Mouse (Mus musculus) retina, embryonic 14.5 days (tissue): Measurements from ENCODE around the gene Fgd2.
"Not testable (repeated sequence)": the region's sequence is repeated elsewhere in the genome, so short reads cannot be mapped to it uniquely, and the experiment has no call there.

Experiments used
- DNase-seq: peaks from one replicate; pipeline ENCODE4 v3.0.0-alpha.2; 2015; ENCODE audit warnings: low spot score

The Fgd2 gene

DNA sequence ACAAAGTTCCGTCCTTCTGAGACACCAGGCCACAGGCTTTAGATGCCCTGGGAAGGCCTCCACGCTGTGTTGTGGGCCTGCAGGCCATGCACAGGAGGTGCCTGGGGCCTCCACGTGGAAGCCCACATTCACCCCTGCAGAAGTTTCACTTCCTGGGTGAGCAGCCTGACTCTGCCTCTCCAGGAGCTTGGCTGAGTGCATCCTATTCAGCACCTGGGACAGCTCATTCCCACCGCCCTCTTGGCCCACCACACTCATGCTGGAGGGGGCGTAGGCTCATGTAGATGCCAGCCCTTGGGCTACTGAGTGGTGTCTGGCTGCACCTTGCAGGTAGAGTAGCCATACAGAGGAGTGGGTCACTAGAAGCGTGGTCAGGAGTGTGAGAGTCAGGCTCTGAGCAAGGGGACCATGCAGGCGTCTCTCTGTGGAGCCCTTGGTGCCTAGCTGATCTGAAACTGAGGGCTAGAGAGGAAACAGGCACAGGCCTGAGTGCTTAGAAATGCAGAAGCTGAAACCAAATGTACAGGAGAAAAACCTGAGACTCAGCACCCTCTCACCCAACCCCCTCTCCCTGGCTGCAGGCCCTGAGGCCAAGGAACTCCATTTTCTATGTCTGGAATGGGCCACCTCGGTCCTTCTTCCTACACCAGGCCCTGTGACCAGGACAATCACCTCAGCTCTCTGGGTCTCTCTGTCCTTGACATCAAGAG, 1.4 kb downstream of the Fgd2 start:
- peak; percentile 24 for DNase-seq

- DNase-seq = no peak
Measured at GRCm38 (mm10) chr17:29363109-29363508, 2.4 kb downstream of the Fgd2 start.

- DNase-seq = no peak
Measured at GRCm38 (mm10) chr17:29365105-29365621, 4.4 kb downstream of the Fgd2 start.

DNA sequence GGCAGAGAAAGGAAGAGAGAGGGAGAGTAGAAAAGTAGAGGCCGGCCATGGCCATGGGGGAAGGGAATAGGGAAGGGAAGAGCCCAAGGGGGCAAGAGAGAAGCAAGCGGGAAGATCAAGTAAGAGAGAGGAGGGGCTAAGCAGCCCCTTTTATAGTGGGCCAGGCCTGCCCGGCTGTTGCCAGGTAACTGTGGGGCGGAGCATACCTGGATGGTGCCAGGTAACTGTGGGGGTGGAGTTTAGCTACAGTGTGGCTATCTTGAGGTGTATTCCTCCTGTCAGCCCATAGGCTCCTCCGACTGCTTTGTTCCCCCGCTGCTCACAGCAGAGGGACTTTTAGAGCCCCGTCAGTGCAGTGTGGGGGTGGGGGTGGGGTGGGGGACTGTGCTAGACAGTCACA, 8.0 kb downstream of the Fgd2 start:
- no peak for DNase-seq

DNA sequence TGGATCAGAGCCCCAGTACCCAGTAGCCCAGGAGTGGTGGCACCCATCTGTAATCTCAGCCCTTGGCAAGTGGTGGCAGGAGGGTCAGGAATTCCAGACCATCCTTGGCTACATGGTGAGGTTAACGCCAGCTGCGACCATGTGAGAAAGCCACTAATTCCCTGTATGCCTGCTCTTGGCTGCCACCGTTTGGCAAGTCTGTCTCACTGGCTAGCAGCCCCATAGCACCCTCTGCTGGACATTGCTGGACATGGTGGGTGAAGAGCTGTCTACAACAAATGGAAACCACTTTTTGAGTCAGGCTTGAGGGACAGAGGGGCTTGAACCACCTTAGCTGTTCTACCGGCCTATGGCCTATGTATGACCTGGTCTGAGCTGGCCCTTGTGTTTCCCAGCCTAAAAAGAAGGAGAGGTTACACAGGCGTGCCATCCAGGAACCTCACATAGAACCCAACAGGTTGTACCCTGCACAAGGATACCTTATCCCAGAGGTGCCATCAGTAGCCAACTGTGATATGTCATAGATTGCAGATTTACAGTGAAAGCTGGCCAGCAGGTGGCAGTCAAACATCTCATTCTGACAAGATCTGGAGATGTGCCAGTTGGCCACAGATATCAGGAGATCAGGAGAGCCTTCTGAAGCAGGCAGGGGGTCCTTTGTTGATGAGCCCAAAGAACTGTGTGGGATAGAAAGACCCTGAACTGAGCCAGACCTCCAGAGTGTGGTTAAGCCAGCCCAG, 10.4 kb downstream of the Fgd2 start:
- peak; percentile 98 for DNase-seq

- no peak for DNase-seq
Measured at GRCm38 (mm10) chr17:29375871-29376270, 15.2 kb downstream of the Fgd2 start.

GRCm38 (mm10) chr17:29378056-29378455, 17.3 kb downstream of the Fgd2 start:
- DNase-seq = no peak

GRCm38 (mm10) chr17:29380241-29380640, 19.5 kb downstream of the Fgd2 start:
- no peak for DNase-seq

DNA sequence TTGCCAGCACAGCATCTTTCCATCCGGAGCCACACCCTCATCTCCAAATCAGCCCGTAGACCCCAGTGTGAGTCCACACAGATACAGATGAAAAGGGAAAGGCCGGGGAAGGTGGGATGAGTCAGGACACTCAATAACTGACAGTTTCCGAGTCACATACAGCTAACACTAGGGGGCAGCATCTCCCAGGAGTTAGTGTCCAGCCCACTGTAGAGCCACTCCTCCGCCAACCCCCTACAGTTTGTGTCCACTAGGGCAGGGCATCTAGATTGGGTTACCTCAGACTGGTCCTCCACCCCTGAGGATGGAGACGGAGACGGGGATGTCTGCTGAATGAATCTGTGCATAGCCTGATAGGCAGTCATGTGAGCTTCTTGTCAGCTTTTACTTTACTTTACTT, 20.8 kb downstream of the Fgd2 start:
- peak; percentile 90 for DNase-seq

- no peak for DNase-seq
Measured at GRCm38 (mm10) chr17:29382417-29382816, 21.7 kb downstream of the Fgd2 start.

- DNase-seq = no peak
Measured at GRCm38 (mm10) chr17:29383923-29384322, 23.2 kb downstream of the Fgd2 start.

DNA sequence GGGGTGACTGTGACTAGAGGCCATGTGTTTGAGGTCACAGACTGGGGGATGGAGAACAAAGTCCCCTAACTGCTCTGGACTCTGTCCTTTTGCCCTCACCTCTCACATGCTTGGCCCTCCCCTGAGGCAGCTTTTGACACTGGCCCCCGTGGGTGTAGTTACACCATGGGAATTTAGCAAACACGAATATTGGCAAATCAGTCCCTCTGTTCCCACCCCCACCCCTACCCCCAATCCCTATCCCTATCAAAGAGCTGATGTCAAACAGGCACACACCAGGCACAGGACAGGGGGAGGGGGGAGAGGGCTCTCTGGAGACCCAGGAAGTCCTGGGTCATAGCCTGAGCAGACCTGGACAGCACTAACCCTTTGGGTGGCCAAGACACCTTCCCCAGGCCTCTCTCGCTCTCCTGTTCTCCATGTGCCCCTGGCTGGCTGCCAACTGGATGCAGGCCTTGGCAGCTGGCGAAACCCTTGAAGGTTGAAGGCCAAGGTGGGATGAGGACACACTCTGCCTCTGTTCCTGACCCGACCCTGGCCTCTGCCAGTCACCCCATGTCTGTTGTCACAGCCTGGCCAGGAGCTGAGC, 24.2 kb downstream of the Fgd2 start:
- DNase-seq = no peak

GRCm38 (mm10) chr17:29385746-29386145, 25.0 kb downstream of the Fgd2 start:
- no peak for DNase-seq

DNA sequence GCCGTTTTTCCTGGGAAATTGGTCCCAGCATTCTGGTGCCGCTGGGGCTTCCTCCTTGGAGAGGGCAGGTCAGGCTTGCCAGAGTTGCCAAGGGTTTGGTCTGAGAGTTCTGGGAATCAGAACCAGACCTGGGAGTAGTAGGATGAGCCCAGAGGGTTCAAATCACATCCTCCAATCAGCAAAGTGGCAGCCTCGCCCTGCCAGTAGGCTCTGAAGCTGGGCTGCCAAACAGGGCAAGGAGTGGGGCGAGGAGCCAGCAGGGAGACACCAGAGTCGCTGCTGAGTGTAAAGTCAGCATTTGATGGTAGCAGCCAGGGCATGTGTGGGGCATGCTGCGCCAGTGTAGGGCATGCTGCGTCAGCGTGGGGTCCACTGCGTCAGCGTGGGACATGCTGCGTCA, 28.3 kb downstream of the Fgd2 start:
- no peak for DNase-seq

GRCm38 (mm10) chr17:29391280-29391679, 30.6 kb downstream of the Fgd2 start:
- no peak for DNase-seq

DNA sequence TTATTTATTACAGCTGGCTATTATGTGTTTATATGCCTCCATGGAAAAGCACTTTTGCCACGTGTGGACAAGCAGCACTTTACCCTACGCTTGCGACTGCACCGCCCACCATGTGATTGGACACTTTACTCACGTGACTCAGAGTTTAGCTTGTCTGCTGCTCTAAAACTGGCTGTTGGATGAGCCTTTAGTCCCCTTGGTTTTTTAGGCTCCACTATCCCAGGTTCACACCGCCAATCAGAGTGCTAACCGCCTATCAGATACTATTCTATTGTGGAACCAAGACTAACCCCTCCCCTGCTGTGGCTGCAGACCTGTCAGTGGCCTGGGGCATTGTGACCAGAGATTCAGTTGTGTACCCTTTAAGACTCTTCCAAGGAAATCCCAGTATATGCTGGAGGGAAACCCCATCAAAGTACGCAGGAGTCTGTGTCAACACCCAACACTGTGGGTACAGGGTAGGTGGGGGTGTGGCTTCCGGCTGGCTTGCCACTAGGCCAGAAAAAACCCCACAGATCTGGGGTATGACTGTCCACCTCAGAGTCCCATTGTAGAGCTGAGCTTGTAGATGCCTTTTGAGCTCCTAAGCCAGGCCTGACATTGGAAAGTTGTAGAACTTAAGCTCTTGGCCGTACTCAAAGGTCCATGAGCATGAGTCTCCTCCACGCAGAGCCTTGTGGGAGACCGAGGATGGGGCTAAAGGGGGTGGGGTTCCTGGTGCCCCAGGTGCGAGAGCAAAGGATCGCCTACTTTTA, 32.8 kb downstream of the Fgd2 start:
- no peak for DNase-seq

GRCm38 (mm10) chr17:29394106-29394760, 33.5 kb downstream of the Fgd2 start:
- DNase-seq = no peak

DNA sequence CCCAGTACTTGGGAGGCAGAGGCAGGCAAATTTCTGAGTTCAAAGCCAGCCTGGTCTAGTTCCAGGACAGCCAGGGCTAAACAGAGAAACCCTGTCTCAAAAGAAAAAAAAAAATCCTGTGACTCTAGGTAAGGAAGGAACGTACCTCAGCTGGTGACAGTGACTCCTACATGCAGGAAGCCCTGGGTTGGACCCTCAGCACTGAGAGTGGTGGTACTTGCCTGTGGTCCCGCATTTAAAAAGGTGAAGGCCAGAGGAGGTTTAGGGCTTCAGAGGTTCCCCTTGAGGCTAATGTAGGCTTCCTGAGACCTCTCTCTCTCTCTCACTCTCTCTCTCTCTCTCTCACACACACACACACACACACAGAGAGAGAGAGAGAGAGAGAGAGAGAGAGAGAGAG, 34.0 kb downstream of the Fgd2 start:
- DNase-seq = not testable (repeated sequence)

- DNase-seq = no peak
Measured at GRCm38 (mm10) chr17:29395381-29395780, 34.7 kb downstream of the Fgd2 start.

DNA sequence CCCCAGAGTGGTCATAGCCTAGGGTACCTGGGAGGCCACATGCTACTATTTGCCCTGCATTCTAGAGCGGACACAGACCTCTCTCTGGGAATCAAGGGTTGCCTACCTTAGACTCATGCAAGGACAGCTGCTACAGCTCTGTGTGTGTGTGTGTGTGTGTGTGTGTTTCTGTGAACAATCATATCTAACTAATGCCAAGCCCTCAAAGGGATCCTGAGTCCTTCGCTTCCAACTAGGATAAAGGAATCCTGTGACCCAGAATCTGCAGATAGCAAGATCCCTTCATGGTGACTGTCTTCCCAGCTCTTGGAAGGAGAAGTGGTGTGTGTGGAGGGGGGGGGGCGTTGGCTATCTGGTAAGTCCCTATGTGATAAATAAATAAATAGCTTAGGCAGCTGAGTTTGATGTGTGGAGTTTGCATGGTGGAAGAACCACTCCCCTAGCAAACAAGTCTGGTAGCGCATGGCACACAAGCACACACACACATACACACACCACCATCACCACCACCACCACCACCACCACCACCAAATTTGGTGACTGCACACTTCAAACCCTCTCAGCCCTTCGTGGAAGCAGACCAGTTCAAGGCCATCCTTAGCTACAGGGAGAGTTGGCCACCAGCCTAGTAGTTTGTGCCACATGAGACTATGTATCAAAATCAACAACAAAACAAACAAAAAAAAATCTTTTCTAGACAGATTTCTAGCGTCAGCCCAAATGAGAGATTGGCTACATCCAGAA, 35.5 kb downstream of the Fgd2 start:
- DNase-seq = no peak

- DNase-seq = peak; percentile 89
Measured at GRCm38 (mm10) chr17:29396821-29397242, 36.1 kb downstream of the Fgd2 start.
